Mouse (Mus musculus): Measurements from ENCODE around the gene Cep250. TPM values are rescaled to one million over a fixed set of nuclear protein-coding genes. Genes with fewer than 3 reads are reported as not detected.
A peak's percentile ranks its signal among the peaks of the same experiment; 100 is the strongest.

Gene Cep250
- polyA plus RNA-seq, 1 experiment from 2014 or later = 28.9 TPM

GRCm38 (mm10) chr2:155945124-155945523 lies 11.1 kb upstream of the Cep250 start, which contains the start of gene Gdf5:
TSS of gene Gdf5 (minus strand) at chr2:155945367.
- H3K4me1 ChIP-seq = peaks cover 58% of the 10 kb centered on the region
- no peaks in the 10 kb centered on the region for H3K9me3 ChIP-seq
- peak within 1 kb of the TSS; percentile 73 for H3K27ac ChIP-seq
- H3K27me3 ChIP-seq (ENCODE audit: poor library complexity, severe bottlenecking) = peaks cover 15% of the 10 kb centered on the region
- 52% methylated on average over 13 of the region's 13 CpGs for WGBS
- H3K36me3 ChIP-seq (replicated peaks) = no peaks in the 10 kb centered on the region
- DNase-seq (ENCODE audit: extremely low spot score, low spot score) = no peak
- H3K4me3 ChIP-seq = peak within 1 kb of the TSS; percentile 15; the same call in 1 of the 2 replicates

DNA sequence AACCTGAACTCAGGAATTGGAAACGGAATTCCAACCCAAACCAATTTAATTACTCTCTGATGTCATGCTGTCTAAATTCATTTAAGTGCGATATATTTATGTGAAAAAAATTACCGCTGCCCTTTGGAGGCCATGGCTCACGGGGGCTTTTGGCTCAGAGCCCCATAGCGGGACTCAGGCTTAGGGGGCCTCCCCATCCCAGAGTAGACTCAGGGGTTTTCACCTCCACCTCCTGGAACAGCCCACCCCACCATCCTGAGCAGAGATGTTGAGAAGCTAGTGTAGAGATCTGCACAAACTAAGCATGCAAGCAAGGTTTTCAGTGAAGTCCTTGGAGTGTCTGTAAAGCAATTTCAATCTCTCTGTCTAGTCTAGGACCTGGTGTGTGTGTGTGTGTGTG lies 10.7 kb upstream of the Cep250 start:
- 0 out of 2 replicates have a peak overlapping the region, but pooled peaks have one; percentile 27 for H3K27ac ChIP-seq
- peaks cover 15% of the 10 kb centered on the region for H3K27me3 ChIP-seq (ENCODE audit: poor library complexity, severe bottlenecking)
- H3K36me3 ChIP-seq (replicated peaks) = no peaks in the 10 kb centered on the region
- DNase-seq (ENCODE audit: extremely low spot score, low spot score) = no peak
- 79% methylated on average over 5 of the region's 5 CpGs for WGBS
- H3K4me3 ChIP-seq = no peak overlapping the region
- peaks cover 58% of the 10 kb centered on the region for H3K4me1 ChIP-seq
- H3K9me3 ChIP-seq = no peaks in the 10 kb centered on the region

- WGBS = 2% methylated on average over 7 of the region's 7 CpGs
- Histone ChIP-seq H3K36me3 (replicated peaks) (no peaks in the 10 kb centered on the region), H3K27me3 (ENCODE audit: poor library complexity, severe bottlenecking) (peaks cover 15% of the 10 kb centered on the region), H3K4me3 (no peak overlapping the region), H3K4me1 (peaks cover 58% of the 10 kb centered on the region), H3K9me3 (no peaks in the 10 kb centered on the region), H3K27ac (0 out of 2 replicates have a peak overlapping the region, but pooled peaks have one; percentile 27)
- DNase-seq (ENCODE audit: extremely low spot score, low spot score) = peak; percentile 69
Observed at GRCm38 (mm10) chr2:155946069-155946468, 10.2 kb upstream of the Cep250 start.

- Histone ChIP-seq H3K27me3 (ENCODE audit: poor library complexity, severe bottlenecking) (peaks cover 15% of the 10 kb centered on the region), H3K36me3 (replicated peaks) (no peaks in the 10 kb centered on the region), H3K27ac (0 out of 2 replicates have a peak overlapping the region, but pooled peaks have one; percentile 27), H3K4me1 (peaks cover 58% of the 10 kb centered on the region), H3K4me3 (no peak overlapping the region), H3K9me3 (no peaks in the 10 kb centered on the region)
- DNase-seq (ENCODE audit: extremely low spot score, low spot score) = no peak
- WGBS = 8% methylated on average over 4 of the region's 4 CpGs
Observed at GRCm38 (mm10) chr2:155946499-155946898, 9.8 kb upstream of the Cep250 start.

GRCm38 (mm10) chr2:155947390-155948002 lies 8.8 kb upstream of the Cep250 start:
- Histone ChIP-seq H3K27ac (no peak overlapping the region), H3K27me3 (ENCODE audit: poor library complexity, severe bottlenecking) (peaks cover 15% of the 10 kb centered on the region), H3K4me1 (peaks cover 58% of the 10 kb centered on the region), H3K4me3 (no peak overlapping the region), H3K9me3 (no peaks in the 10 kb centered on the region), H3K36me3 (replicated peaks) (no peaks in the 10 kb centered on the region)
- 80% methylated on average over 5 of the region's 5 CpGs for WGBS
- no peak for DNase-seq (ENCODE audit: extremely low spot score, low spot score)

DNA sequence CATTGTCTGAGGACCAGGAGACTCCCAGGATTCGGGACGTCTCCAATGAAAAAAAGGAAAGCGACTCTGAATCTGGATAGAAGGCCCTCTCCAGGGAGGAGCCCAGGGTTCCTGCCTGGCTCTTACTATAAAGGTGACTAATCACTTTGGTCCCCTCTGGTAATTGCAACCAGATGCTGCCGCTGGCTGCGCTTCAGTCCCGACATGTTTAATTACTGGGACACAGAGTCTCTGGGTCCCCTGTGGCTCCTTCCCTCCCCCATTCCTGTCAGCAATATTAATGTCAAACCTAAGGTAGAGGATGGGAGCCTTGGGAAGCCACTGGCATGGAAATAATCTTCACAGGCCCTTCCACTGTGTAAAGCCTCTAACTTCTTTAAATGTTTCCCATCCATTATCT lies 6.9 kb upstream of the Cep250 start:
- H3K36me3 ChIP-seq (replicated peaks) = no peaks in the 10 kb centered on the region
- peaks cover 42% of the 10 kb centered on the region for H3K4me1 ChIP-seq
- H3K27me3 ChIP-seq (ENCODE audit: poor library complexity, severe bottlenecking) = peaks cover 10% of the 10 kb centered on the region
- DNase-seq (ENCODE audit: extremely low spot score, low spot score) = no peak
- H3K27ac ChIP-seq = no peak overlapping the region
- H3K4me3 ChIP-seq = no peak overlapping the region
- 19% methylated on average over 6 of the region's 6 CpGs for WGBS
- no peaks in the 10 kb centered on the region for H3K9me3 ChIP-seq

DNA sequence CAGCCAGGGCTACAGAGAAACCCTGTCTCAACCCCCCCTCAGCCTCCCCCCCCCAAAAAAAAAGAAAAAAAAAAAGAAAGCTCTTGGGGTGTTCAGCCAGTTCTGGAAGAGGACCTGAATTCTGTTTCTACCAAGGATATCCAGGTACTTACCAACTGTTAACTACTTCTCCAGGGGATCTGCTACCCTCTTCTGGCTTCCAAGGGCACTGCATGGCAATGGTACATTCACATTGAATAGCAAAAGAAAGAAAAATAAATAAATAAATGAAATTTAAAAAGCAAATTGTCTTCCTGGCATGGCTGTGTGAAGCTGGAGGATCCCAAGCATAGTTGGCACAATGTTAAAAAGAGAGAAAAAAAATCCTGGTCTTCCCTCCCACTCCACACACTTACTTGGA lies 4.3 kb upstream of the Cep250 start:
- no peak overlapping the region for H3K27ac ChIP-seq
- H3K4me3 ChIP-seq = no peak overlapping the region
- no peaks in the 10 kb centered on the region for H3K9me3 ChIP-seq
- H3K36me3 ChIP-seq (replicated peaks) = no peaks in the 10 kb centered on the region
- H3K27me3 ChIP-seq (ENCODE audit: poor library complexity, severe bottlenecking) = peaks cover 3% of the 10 kb centered on the region; the same call in 1 of the 2 replicates
- DNase-seq (ENCODE audit: extremely low spot score, low spot score) = no peak
- H3K4me1 ChIP-seq = peaks cover 18% of the 10 kb centered on the region

GRCm38 (mm10) chr2:155959981-155960380 lies 3.7 kb downstream of the Cep250 start:
- Histone ChIP-seq H3K27ac (no peak overlapping the region), H3K4me1 (peaks cover 13% of the 10 kb centered on the region), H3K9me3 (no peaks in the 10 kb centered on the region), H3K27me3 (ENCODE audit: poor library complexity, severe bottlenecking) (no peaks in the 10 kb centered on the region), H3K36me3 (replicated peaks) (peaks cover 61% of the 10 kb centered on the region), H3K4me3 (no peak overlapping the region)
- no peak for DNase-seq (ENCODE audit: extremely low spot score, low spot score)
- WGBS = 93% methylated on average over 5 of the region's 5 CpGs

DNA sequence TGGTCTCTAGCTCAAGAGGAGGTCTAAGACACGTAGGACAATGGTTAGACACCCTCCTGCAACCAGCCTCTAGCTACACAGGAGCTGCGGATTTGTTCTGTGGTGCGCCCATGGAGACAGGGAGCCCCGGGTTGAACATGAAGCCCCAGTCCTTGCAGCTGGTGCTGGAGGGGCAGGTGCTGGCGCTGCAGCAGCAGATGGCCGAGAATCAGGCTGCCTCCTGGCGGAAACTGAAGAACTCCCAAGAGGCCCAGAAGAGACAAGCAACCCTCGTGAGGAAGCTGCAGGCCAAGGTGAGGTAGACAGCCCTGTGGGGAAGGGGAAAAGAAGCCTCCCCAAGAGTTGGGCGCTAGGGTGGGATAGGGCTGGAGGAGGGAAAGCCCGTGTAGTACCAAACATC lies 5.6 kb downstream of the Cep250 start:
- 85% methylated on average over 10 of the region's 10 CpGs for WGBS
- DNase-seq (ENCODE audit: extremely low spot score, low spot score) = no peak
- Histone ChIP-seq H3K4me3 (no peak overlapping the region), H3K4me1 (peaks cover 12% of the 10 kb centered on the region), H3K9me3 (no peaks in the 10 kb centered on the region), H3K27me3 (ENCODE audit: poor library complexity, severe bottlenecking) (no peaks in the 10 kb centered on the region), H3K36me3 (replicated peaks) (peaks cover 80% of the 10 kb centered on the region), H3K27ac (no peak overlapping the region)

DNA sequence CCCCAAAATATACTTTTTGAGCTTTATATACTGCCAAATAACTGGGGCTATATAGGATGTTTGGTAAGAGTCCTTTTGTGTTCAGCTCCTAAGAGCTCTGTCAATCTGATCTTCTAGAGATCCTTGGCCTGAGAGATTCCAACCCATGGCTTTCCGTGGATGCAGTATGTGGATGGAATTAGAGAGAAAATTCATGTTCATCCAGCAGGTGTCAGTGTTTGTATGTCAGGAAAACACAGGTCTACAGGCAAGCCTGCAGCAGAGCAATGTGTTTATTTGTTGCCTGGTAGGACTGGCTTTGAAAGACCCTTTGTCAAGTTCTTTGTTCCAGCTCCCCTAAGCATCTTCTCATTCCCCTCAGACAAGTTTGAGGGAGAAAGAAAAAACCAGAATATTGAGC lies 6.7 kb downstream of the Cep250 start:
- peaks cover 91% of the 10 kb centered on the region for H3K36me3 ChIP-seq (replicated peaks)
- 0 out of 2 replicates have a peak, but pooled peaks cover 3% of the 10 kb centered on the region for H3K4me1 ChIP-seq
- H3K27me3 ChIP-seq (ENCODE audit: poor library complexity, severe bottlenecking) = no peaks in the 10 kb centered on the region
- 57% methylated on average over 1 of the region's 1 CpGs for WGBS
- DNase-seq (ENCODE audit: extremely low spot score, low spot score) = no peak
- no peak overlapping the region for H3K27ac ChIP-seq
- H3K9me3 ChIP-seq = no peaks in the 10 kb centered on the region
- H3K4me3 ChIP-seq = no peak overlapping the region

DNA sequence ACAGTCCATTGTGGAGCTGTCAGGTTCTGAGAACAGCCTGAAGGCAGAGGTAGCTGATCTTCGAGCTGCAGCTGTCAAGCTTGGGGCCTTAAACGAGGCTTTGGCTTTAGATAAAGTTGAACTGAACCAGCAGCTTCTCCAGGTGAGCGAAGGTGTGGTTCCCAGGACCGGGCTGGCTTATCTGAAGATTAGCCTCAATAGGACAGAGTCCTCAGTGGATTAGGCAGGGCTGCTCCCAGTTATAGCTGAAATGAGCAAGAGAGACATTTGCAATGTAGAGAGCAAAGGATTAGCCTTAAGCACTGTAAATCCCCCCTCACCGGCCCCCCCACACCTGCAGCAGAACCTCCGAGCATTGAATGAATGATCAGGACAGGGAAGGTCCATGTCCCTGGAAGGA lies 17.1 kb downstream of the Cep250 start:
- Histone ChIP-seq H3K9me3 (no peaks in the 10 kb centered on the region), H3K36me3 (replicated peaks) (peaks cover 96% of the 10 kb centered on the region), H3K27ac (no peak overlapping the region), H3K27me3 (ENCODE audit: poor library complexity, severe bottlenecking) (no peaks in the 10 kb centered on the region), H3K4me1 (no peaks in the 10 kb centered on the region), H3K4me3 (no peak overlapping the region)
- no peak for DNase-seq (ENCODE audit: extremely low spot score, low spot score)
- 88% methylated on average over 6 of the region's 6 CpGs for WGBS

DNA sequence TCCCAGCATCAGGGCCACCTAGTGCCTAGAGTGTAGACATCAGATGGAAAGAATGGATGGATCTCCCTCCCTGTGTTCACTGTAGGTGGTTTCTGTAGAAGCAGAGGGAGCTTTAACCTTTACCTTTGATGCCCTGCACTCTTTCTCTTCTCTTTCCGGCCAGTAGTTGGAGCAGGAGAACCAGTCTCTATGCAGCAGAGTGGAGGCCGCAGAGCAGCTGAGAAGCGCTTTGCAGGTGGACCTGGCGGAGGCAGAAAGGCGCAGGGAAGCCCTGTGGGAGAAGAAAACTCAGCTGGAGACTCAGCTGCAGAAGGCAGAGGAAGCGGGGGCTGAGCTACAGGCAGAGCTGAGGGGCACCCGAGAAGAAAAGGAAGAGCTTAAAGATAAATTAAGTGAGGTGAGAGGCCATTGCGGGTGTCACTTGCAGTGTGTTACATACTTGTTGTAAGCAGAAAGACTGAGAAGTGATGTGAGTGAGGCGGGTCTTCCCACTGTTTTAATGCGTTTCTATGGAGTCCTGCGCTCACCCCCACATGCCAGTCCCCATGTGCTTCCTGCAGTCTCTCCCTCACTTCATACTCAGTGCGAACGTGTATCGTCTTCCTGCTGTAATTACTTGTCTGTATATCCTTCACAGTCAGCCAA lies 18.0 kb downstream of the Cep250 start:
- no peaks in the 10 kb centered on the region for H3K9me3 ChIP-seq
- DNase-seq (ENCODE audit: extremely low spot score, low spot score) = no peak
- H3K4me1 ChIP-seq = no peaks in the 10 kb centered on the region
- no peak overlapping the region for H3K27ac ChIP-seq
- H3K27me3 ChIP-seq (ENCODE audit: poor library complexity, severe bottlenecking) = no peaks in the 10 kb centered on the region
- 85% methylated on average over 14 of the region's 14 CpGs for WGBS
- no peak overlapping the region for H3K4me3 ChIP-seq
- peaks cover 96% of the 10 kb centered on the region for H3K36me3 ChIP-seq (replicated peaks)

GRCm38 (mm10) chr2:155979328-155979991 lies 23.2 kb downstream of the Cep250 start:
- no peak overlapping the region for H3K27ac ChIP-seq
- no peak for DNase-seq (ENCODE audit: extremely low spot score, low spot score)
- 87% methylated on average over 5 of the region's 5 CpGs for WGBS
- peaks cover 100% of the 10 kb centered on the region for H3K36me3 ChIP-seq (replicated peaks)
- H3K4me1 ChIP-seq = no peaks in the 10 kb centered on the region
- no peak overlapping the region for H3K4me3 ChIP-seq
- H3K27me3 ChIP-seq (ENCODE audit: poor library complexity, severe bottlenecking) = no peaks in the 10 kb centered on the region
- H3K9me3 ChIP-seq = no peaks in the 10 kb centered on the region

Measured in forebrain, embryonic 10.5 days (tissue).